Mouse (Mus musculus) neural tube, embryonic 10.5 days (tissue): ENCODE data around the gene Ubash3b.

ENCODE experiments used
- DNase-seq: peaks from one replicate; pipeline ENCODE4 v3.0.0-alpha.2; 2017; ENCODE audit warnings: low spot score; ENCODE audit errors: extremely low spot score

Ubash3b gene

DNA sequence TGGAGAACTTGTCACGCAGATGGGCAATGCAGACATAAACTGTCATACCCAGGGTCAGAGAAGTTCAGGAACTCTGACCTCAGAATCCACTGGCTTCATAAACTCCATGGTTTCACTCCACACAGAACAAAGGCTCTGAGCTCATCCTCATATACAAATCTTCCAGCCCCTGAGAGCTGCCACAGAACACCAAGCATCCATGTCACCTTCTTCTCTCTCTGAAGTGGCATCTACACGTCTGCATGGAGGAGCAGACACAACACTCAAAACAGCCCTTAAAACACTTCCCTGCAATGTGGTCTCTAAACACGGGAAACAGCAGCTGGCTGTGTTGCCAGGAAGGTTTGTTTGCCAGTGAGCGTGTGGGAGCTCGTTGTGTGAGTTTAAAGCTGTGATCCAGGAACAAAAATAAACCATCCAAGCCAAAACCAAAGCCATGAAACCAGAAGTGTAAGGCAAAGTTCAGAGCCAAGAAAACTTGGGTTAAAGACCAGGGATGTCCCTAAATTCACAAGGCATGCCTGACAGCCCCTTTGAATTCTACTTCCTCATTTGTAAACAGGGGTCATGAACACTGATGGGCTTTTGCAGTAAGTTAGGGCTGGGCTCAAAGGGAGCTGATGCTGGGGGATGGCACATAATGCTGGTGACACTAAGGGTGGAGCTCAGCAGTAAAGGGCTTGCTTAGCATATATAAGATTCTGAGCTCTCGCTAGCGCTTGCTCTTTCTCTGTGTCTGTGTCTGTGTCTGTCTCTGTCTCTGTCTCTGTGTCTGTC, 24.6 kb downstream of the Ubash3b start:
- no peak for DNase-seq

DNA sequence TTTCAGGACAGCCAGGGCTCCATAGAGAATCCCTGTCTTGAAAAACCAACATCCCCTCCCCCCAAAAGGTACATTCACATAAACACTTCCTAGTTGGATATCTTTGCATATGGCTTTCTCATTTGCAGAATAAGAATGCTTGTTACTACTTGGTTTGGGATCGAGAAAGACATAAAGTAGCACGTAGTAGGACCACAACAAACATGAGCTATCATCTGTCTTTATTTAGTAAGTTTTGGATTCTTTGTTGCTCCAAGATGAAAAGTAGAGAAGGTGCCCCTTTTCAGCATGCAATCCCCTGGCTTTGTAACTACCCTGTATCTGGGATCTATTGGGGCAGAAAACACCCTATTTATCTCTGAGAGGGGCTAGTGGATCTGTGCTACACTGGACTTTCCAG, 25.2 kb downstream of the Ubash3b start:
- DNase-seq: no peak

DNA sequence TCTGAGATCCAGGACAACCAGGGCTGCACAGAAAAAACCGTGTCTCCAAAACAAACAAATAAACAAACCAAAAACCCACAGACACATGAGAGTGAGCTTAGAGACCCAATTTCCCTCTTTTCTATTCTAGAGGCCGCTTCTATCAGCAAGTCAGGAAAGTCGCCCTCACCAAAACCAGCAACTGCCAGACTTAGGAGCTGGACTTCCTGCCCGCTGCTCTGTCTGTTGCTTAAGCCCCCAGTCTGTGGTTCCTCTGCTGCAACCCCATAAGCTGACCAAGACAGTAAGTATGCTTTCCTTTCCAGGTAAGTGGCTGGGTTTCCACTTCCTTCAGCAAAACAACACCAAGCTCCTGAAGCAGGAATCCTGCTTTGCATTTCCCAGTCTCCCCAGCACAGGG, 26.6 kb downstream of the Ubash3b start:
- DNase-seq: no peak

DNA sequence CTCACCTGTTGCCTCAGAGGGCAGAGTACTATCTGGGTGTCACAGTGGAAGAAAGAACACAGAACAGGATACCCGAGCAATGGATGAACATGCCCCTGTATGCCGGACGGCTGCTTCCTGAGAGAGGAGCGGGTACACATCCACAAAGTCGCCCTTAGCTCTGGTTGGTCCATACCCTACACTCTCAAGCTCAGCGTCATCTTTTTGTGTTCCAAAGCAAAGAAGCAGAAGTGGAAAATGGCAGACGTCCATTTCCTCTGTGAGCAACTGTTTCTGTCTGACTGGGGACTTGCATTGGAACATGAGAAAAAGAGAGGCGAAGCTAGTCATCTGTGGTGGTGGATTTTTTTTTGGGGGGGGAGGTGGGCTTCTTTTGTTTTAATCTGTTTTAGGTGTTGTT, 30.9 kb downstream of the Ubash3b start:
- DNase-seq: no peak

DNA sequence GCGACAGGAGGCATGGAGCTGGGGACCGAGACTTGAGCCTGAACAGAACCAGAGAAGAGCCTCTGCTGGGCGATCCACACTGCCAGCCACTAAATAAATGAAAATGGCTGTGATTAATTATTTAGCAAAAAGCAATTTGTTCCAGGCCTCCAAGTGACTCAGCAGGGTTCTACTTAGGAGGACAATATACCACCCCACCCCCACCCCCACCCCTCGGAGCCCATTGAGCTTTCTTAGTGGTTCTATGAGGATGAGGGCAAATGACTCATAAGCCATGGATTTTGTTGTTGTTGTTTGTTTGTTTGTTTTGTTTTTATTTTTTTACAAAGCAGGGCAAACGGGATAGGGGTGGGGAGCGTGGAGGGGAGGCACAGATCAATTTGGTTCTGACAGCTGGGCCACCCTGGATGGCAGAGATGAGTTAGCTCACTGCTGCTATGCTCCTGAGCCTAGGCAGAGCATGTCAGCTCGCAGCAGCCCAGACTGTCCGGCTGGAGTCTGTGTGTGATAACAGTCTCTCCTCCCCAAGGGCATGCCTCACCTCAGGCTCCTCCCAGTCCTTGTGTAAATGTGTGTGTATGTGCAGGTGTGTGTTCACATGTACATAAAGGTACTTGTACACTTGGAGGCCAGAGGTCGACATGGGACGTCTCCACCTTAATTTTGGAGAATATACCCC, 31.6 kb downstream of the Ubash3b start:
- DNase-seq: no peak

DNA sequence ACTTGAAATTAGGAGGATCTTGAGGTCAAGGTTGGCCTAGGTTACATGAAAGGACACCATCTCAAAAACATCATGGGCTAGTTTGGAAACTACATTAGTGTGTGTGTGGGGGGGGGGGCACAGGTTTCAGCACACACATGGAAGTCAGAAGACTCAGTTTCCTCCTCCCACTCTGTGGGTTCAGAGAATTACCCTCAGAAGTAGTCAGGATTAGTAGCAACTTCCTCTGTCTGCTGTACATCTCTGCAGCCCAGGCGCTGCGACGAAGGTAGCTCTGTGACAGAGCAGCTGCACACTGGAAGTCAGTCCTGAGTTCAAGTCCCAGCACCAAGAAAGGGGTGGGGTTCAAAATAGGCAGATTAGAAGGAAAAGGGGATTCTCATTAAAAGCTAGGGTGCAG, 32.2 kb downstream of the Ubash3b start:
- DNase-seq: no peak

DNA sequence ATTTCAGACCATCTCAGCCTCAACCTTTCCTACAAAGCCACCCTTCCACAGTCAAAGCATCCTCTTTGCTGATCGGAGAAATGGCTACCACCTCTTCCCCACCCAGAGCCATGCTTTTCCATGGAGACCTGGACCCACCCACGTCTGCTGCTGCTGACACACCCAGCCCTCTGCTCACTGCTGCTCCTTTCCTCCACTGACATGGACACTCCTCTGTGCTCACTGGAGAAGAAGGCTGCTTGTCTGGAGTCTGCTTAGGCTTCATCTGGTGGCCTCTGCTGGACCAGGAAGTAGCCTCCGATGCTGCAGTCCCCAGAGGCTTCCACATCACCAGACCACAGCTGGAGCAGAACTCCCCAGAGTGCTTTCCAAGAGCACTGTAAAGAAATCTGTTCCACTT, 34.8 kb downstream of the Ubash3b start:
- DNase-seq: no peak

DNA sequence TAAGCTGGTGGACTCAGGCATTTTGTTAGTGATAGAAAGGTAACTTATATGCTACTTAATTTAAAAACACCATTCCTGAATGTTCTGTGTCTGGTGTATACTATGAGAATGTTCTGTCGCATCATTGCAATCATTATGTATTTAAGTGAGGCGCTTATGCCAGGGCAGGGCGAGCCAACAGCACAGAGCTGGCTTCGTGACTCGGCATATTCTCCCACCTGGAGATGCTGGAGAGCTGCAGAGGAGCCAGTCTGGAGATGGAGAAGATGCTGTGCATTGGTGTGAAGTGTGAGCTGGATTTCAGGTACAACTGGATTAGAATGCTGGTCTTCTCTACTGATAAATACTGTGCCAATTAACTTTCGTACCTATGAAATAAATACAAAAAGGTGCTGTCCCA, 37.2 kb downstream of the Ubash3b start:
- DNase-seq: no peak

DNA sequence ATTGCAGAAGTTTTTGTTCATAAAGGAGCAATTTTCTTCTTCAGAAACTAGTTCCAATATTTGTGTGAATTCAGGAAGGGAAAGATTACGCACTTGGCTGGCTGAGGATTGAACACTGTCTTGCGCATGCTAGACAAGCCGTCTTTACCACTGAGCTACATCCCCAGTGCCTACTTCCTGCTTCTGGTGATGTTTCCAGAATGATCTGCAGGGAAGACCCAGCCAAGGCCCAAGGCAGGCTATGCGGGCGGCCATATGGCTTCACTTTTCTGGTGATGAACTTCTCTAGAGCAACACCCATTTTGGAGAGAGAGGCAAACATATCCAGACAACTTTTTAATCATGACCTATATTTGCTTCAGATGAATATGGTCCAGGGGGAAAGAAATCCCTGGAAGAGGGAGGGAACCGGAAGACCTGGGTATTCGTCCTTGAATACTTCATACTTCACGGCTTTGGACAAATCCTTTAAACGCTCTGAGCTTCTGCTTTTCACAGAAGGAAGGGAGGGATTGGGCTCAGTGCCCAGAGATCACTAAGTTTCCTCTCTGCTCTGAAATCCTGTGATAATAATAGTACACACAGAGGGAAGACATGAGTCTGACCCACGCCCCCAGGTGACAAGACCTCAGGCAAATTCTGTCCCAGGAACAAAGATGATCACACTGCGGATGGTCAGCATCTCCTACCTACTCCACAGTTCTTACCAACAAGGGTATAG, 38.9 kb downstream of the Ubash3b start:
- no peak for DNase-seq

DNA sequence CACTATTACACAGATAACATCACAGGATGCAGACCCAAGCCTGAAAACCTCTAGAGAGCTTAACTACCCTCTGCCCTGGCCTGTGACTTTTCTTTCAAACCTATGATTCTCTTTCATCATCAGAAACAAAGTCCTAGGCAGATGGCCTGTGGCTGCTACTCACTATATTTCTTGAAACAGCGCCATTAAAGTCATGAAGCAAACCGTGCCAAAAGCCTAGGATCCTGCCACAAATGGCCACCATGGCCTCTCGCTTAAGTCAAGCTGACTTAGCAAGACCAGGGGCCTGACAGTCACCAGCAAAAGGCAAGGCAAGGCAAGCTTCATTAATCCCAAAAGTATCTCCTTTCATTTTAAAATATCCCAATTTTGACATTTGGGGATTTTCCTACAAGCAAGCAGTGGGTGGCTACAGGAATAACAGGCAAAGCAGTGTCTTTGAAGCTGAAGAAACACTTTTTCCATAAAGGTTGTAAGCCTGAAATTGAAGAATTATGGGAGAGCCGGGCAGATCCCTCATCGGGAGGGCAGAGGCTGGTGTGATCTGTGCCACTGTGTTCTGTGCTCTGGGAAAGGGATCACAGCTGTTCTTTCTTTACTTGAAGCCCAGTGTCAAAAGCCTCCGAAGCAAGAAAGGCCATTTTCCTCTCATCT, 39.7 kb downstream of the Ubash3b start:
- no peak for DNase-seq

DNA sequence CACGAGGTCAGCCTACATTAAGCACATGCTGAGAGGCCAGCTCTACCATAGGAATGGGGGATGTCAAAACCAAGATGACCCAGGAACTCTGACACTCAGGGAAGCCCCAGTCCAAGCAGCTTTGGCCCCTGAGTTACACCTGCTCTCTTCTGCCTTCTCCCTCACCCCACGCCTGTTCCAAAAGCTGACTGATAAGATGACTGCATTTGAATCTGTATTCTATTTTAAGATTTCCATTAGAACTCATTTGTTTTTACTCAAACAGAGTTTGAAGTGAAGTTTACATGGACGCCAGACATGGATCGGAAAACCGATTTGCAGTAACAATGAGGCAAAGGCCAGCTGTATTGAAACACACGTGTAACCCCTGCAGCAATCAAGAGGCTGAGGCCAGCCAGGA, 41.5 kb downstream of the Ubash3b start:
- DNase-seq: no peak

DNA sequence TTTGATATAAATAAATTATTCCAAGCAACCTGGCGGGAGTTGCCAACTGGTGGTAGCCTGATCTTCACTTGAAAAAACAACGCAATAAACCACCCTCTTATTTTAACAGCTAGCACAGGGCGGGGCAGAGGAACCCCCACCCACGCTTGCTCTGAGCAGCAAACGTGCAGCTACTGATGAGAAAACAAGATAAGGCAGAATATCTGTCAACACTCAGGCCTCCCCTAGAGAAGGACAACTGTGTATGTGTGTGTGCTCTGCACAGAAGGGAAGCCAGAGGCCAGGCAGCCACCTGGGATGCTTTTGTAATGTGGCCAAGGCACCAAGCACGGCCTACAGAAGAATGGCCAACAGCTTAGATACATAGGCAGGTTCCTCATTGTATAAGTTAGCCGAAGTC, 43.4 kb downstream of the Ubash3b start:
- DNase-seq: no peak

DNA sequence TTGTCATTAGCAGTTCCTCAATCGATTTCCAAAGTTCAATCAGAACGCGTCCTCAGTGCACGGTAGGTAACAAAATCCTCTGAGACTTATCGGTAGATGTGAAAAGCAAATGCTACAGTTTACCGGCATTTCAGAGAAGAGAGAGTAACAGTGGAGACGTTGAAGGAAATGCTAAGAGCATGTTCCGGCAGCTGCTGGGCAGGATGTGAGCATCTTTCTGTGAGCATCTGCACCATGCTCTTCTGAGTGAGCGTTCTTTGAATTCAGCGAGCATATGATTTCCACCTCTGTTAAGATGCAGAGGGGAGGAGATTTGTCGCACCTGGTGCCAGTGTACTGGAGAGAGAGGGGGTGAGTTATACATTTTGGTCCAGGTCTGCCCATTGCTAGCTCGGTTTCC, 45.4 kb downstream of the Ubash3b start:
- no peak for DNase-seq

DNA sequence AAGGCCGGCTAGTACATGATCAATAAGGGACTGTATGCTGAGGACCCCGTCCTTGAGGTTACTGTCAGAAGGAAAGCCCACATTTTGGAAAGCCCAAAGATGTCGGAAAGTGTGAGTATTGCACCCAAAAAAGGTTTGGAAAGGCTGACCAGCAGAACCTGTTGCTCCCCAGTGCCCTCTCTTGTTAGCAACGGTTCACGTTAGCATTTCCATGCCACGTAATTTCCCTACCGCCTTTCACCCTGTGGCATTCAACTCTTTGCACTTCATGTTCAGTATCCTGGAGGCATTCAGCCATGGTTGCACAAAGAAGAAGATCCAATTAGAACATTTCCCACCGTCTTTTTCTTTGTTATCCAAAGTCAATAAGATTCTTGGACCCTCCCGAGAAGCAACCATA, 47.1 kb downstream of the Ubash3b start:
- DNase-seq: no peak

DNA sequence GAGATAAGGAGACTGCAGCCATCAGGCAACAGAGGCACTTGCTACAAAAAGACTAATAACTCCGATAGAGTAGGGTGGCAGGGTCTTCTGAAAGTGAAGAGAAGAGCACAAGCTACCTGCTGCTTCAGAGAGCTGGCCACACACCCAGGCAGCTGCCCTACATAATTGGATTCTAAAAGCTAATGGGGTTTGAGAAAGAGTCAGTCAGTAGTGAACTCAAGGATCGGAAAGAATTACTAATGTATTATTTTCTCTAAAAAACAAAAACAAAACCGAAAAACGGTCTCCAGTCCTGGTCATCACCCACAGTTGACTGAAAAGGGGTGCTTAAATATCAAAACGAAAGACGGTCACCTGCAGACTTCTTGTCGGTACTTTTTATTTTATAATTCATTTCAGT, 51.7 kb downstream of the Ubash3b start:
- no peak for DNase-seq

DNA sequence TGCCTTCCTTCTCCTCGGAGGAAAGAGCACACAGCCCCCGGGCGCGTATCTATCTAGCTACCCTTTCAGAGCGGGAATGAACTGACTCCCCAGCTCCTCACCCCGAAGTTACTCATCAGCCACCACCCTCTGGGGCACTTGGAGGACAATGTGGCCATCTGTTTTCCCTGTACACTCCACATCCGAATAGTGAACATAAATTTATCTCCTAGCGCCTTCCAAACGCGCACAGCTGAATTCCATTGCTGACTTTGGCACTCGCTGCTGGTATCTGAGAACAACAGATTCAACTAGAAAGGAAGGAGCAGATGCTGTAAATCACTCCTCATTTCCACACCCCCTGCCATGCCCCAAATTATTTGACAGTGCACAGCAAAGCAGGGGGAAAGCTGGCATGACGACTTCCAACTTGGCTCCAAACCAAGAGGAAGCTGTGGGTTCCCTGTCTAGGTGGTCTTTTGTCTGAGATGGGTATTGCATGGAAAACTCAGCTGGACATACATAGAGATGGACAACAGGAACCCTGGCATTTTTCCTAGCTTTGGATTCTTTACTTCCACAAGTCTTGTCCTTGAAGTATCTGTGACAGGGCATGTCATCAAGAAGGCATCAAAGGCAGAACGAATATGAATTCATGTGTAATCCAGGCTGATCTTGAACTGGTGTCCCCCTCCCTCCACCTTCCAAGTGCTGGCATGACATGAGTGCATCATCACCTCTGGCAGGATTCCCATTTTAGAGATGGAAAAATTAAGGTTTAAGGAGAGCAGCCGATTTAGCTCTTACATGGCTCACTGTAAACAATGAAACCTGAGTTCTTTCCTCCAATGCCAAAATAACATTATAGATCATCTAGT, 52.9 kb downstream of the Ubash3b start:
- DNase-seq: no peak

DNA sequence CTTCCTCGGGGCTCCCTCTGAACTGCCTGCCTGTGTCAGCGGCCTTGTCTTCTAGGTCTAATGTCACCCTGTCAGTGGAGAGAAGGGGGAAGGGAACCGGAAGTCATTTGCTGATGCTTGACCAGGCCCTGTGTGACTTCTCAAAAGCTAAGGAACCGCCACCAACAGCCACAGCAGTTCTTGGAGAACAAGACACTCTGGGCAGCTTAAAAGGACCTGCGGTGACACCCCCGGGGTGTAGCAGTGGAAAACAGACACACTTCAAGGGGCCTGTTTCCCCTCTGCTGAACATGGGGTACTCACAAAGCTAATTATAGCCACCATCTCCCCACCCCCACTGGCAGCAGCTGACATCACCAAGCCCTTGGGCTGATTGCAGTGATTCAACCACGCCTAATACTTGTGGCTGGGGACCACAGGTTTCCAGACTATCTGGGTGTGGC, 56.3 kb downstream of the Ubash3b start:
- no peak for DNase-seq

DNA sequence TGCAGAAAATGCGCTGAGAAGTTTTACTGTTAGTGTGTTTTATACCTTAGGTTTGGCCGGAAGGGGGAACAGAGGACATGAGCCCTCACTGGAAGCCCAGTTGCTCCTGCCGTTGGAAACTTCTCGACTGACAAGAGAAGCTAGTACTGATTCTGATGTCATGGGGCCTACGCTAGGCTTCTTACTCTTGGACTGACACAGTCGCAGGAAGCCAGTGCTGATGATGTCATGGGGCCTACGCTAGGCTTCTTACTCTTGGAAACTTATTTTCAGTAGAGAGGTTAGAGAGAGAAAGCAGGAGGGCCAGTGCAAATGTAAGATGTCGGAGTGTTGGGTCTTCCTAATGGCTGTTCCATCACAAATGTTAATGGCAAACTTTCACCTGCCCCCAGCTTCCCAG, 57.8 kb downstream of the Ubash3b start:
- DNase-seq: no peak

DNA sequence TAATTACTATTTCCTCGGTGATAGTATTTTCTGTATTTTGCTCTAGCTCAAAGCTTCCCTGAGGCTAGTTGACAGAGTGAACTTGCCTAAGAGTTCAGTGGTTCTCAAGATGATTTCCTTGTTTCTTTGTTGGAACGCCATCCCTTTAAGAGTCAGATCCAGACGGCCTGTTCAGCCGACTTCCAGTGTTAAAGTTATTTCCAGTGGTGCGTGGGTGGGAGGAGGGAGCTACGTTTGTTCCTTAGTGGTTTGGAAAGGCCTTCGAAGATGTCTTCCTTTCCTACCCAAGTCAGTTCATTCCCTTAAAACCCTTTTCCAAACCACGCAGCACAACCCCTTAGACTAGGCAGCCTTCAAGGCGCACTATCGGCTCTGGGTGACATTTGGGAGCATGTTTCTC, 58.9 kb downstream of the Ubash3b start:
- no peak for DNase-seq

DNA sequence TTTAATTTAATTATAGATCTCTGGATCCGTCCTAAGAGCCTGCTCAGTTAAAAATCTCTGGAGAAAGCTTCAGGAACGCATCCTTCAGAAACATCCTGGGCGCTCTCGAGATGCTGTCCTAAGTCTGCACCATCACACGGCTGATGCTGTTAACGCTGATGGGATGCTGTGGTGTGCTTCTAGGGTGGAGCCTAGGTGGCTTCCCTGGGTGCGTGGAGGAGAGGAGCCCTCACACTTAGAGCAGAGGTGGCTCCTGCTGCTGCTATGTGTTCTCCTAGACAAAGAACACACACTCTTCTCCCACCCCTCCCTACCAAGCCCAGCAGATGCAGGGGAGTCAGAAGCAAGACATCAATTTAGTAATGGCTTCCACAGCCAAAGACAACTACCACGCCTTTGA, 61.6 kb downstream of the Ubash3b start:
- DNase-seq: no peak

DNA sequence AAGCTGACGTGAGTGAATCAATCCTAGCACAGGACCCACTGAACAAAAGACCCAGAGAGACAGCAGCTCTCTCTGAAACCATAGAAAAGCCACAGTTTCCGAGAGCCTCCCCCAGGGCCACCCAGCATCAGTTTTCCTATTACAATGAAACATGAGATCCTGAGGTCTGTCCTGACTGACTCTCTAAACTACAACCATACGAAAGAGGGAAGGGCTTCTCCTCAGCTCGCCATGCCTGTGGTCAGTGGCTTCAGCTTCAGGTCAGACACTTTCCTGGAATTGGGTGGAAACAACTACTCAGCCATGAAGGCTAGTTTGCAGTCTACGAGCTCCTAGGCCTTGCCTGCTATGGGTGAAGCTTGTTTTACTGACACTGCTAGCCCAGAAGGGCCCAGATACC, 62.4 kb downstream of the Ubash3b start:
- DNase-seq: no peak
